Mouse (Mus musculus) olfactory bulb, adult 2 months (tissue): ENCODE data around the gene Zmynd8. TPM values are rescaled to one million over a fixed set of nuclear protein-coding genes. Genes with fewer than 3 reads are reported as not detected.
A peak's percentile ranks its signal among the peaks of the same experiment; 100 is the strongest.

ENCODE experiments used
- H3K27ac ChIP-seq: fragments of 200-500 bp; 2 replicates; pipeline ENCODE4 v1.5.1; 2012; ENCODE audit warnings: low read depth, low read length; ENCODE audit not compliant: insufficient read depth
- H3K4me1 ChIP-seq: fragments of 200-500 bp; 2 replicates; pipeline ENCODE4 v1.6.1; 2012; ENCODE audit warnings: low read length; ENCODE audit not compliant: control insufficient read depth, insufficient read depth
- H3K4me3 ChIP-seq: fragments of 200-500 bp; 2 replicates; pipeline ENCODE4 v1.5.1; 2012; ENCODE audit warnings: mild to moderate bottlenecking, low read depth, low read length, moderate library complexity; ENCODE audit not compliant: insufficient read depth
- CTCF ChIP-seq: fragments of 200-500 bp; IDR thresholded peaks from 2 replicates; pipeline ENCODE4 v1.5.1; 2012; ENCODE audit warnings: low read depth, mild to moderate bottlenecking, low read length, moderate library complexity; ENCODE audit not compliant: insufficient read depth
- POLR2A ChIP-seq: fragments of 200-500 bp; IDR thresholded peaks from 2 replicates; pipeline ENCODE4 v1.6.1; 2012; ENCODE audit warnings: mild to moderate bottlenecking, low read depth, low read length, moderate library complexity; ENCODE audit not compliant: insufficient read depth
- WGBS: fragments of 180-500 bp; shearing (Covaris S2); methylation state at CpG from one replicate; pipeline ENCODE4 v1.1.7; 2018; 5-methylcytosine and 5-hydroxymethylcytosine counted together
- polyA plus RNA-seq: library from polyadenylated mRNA; stranded (reverse); fragments of >200 nt; gene quantifications from 2 replicates; pipeline ENCODE4 v1.2.4, GENCODE M21; 2012; ENCODE audit warnings: low replicate concordance; ENCODE audit not compliant: missing spikeins, insufficient read depth, insufficient read length

The Zmynd8 gene
- polyA plus RNA-seq, 1 experiment: 440 TPM

DNA sequence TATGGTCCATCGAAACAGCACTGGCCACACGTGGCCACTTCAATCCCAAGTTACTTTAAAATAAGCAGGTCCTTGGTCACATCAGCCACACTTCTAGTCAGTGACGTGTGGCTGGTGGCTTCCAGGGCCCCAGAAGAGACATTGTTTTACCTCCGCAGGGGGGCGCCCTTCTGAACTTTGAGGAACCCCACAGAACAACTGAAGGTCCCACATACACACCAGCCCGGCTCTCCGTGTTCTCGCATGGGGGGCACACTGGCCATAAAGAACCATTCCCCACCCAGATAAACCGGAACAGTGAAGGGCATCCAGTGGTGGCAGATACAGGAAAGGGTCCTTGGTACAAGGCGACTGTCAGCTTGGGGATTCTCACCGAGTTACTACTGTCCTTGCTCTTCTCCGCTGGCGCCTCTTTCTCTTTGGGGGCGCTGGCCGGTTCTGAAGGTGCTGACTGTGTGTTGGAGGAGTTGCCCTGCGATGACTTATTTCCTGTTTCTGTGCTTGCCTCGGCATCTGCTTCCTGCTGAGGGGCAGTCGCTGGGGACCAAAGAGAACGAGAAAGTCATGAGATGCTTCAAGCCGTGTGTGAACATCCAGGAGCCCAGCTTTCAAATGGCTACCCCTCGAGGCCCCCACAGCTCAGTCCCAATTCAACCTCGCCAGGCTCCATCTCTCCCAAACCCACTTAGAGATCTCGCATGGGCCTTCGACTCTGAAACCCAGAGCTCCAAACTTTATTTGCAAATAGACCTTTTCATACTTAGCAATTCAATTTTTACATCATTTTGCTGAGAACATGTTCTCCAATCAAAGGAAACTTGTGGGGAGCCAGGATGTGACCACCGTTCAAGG, 106.2 kb downstream of the Zmynd8 start:
- Histone ChIP-seq H3K4me3 (no peak overlapping the region), H3K4me1 (peaks cover 8% of the 10 kb centered on the region), H3K27ac (no peak overlapping the region)
- WGBS: 85% methylated on average over 25 of the region's 25 CpGs
- no peak for TF ChIP-seq POLR2A
- TF ChIP-seq CTCF: no peak

GRCm38 (mm10) chr2:165791657-165792056, 107.2 kb downstream of the Zmynd8 start:
- Histone ChIP-seq H3K4me1 (peaks cover 12% of the 10 kb centered on the region), H3K4me3 (no peak overlapping the region), H3K27ac (no peak overlapping the region)
- WGBS: 57% methylated on average over 9 of the region's 9 CpGs
- TF ChIP-seq POLR2A (no peak), CTCF (peak; percentile 62)

DNA sequence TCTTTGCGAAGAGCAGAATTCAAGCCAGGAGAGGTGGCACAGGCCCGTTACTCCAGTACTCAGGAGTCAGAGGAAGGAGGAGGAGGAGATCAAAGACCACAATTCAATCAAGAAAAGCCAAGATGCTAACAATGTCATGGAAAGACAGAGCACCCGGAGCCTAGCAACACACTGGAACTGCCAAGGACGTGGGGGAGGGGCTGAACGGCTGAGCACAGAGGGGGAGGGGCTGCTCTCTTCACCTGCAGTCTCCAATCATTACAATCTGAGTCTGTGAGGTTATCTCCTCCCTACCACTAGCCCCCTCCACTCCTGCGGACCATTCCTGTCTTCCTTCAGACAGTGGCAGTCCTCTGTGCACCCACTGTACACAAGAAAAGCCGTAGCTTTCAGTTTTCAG, 107.8 kb downstream of the Zmynd8 start:
- H3K27ac ChIP-seq: no peak overlapping the region
- peaks cover 12% of the 10 kb centered on the region for H3K4me1 ChIP-seq
- 52% methylated on average over 7 of the region's 7 CpGs for WGBS
- no peak for TF ChIP-seq CTCF
- TF ChIP-seq POLR2A: no peak
- H3K4me3 ChIP-seq: no peak overlapping the region

DNA sequence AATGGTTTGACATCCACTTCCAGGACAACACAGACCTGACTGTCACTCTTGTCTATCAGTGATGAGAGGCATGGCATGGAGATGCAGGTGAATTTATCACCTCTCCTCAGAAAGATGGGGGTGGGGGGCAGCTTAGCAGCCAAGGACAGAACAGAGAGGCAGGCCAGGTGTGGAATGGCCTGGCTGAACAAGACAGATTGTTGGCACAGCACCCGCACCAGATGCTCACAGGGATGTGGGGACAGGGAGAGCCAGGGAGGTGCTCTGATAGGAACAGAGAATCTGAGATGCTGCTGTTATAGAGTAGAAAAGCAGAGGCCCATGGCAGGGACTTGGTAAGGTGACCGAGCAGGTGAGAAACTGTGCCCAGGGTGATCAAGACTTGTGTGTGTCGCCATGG, 109.1 kb downstream of the Zmynd8 start:
- 92% methylated on average over 3 of the region's 3 CpGs for WGBS
- Histone ChIP-seq H3K27ac (no peak overlapping the region), H3K4me3 (no peak overlapping the region), H3K4me1 (peaks cover 9% of the 10 kb centered on the region)
- TF ChIP-seq CTCF (no peak), POLR2A (no peak)

DNA sequence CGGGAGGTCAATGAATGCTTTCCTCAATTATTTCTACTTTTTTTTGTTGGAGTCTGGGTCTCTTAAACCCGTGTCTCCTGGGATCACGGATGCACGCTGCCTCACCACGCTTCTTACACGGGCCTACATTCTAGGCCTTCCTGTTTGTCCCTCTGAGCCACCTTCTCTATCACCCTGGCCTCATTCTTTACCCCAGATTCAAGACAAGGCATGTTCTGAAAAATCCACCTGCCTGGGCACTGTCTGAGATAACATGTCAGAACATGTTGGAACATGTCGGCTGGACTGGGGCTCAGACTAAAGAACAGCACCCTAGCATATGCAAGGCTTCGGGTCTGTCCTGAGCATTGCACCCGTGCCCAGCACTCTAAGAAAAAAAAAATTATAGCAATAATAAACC, 110.0 kb downstream of the Zmynd8 start:
- no peak overlapping the region for H3K4me3 ChIP-seq
- WGBS: 95% methylated on average over 9 of the region's 9 CpGs
- H3K27ac ChIP-seq: no peak overlapping the region
- H3K4me1 ChIP-seq: peaks cover 9% of the 10 kb centered on the region
- TF ChIP-seq CTCF (no peak), POLR2A (no peak)

DNA sequence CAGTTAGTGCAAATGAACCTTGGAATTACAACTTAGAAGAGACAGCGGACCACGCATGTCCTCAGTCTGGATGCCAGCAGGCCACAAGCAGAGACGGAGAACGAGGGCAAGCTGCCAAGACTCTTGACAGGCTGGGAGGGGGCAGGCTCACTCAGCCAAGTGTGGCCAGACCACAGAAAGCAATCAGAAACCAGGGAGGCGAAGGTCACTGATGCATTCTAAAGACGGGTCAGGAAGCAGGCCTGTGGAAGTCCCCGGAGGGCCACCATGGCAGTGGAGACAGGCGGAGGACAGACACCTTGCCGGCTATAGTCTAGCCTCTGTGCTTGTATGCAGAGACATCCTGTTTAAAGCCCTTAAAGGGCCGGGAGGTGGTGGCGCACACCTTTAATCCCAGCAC, 110.8 kb downstream of the Zmynd8 start:
- no peak overlapping the region for H3K4me3 ChIP-seq
- H3K4me1 ChIP-seq: peaks cover 9% of the 10 kb centered on the region
- 38% methylated on average over 11 of the region's 11 CpGs for WGBS
- TF ChIP-seq POLR2A (no peak), CTCF (no peak)
- H3K27ac ChIP-seq: 0 out of 2 replicates have a peak overlapping the region, but pooled peaks have one; percentile 1

DNA sequence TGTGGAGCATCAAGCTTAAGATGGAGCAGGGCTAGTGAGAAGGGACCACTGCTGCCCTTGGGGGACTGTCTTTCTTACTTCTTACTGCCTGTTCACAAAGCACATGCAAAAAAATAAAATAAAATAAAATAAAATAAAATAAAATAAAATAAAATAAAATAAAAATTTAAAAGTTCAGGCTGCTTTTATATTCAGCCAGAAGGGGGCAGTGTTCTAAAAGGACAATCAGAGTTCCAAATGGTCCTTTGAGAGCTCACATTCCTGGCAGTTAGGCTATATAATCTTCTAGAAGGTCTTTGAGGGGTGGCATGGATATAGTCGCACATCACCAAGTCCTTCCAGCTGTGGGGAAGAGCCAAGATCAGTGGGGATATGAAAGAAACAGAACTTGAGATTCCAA, 112.3 kb downstream of the Zmynd8 start:
- peaks cover 15% of the 10 kb centered on the region for H3K4me1 ChIP-seq
- H3K4me3 ChIP-seq: no peak overlapping the region
- H3K27ac ChIP-seq: no peak overlapping the region
- TF ChIP-seq POLR2A (no peak), CTCF (no peak)
- WGBS: 50% methylated on average over 1 of the region's 1 CpGs

DNA sequence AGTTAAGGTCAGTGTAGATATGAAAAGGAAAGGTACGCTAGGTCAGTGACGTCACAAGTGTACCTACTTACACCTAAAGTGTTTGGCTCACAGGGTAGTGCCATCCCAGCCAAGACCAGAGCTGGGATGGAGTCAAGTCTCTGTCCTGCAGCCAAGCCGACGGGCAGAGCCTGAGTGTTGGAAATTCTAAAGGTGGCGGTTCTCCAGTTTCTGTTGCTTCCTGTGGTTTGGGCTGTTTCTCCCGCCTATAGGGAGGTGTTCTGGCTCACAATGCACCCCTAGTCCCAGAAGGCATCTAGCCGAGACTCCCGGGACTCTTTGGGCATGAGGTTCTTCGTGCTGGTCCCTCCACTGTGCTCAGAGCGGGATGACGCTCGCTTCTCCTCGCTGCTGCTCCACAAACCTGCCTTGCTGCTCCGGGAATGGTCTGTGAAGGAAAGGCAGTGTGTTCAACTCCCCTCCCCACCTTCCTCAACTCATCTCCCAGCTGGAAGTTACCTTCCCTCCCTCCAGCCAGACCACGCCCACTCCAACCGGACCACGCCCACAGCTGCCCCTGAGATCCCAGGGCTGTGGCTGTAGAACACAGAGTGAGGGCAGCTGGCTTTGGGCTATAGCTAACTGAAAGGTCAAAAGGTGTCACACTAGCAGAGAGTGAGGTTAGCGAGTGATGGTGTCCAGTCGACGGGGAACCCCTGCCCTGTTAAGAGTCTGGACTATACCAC, 113.3 kb downstream of the Zmynd8 start:
- H3K4me1 ChIP-seq: peaks cover 15% of the 10 kb centered on the region
- WGBS: 86% methylated on average over 20 of the region's 20 CpGs
- H3K27ac ChIP-seq: no peak overlapping the region
- H3K4me3 ChIP-seq: no peak overlapping the region
- TF ChIP-seq POLR2A (no peak), CTCF (no peak)

DNA sequence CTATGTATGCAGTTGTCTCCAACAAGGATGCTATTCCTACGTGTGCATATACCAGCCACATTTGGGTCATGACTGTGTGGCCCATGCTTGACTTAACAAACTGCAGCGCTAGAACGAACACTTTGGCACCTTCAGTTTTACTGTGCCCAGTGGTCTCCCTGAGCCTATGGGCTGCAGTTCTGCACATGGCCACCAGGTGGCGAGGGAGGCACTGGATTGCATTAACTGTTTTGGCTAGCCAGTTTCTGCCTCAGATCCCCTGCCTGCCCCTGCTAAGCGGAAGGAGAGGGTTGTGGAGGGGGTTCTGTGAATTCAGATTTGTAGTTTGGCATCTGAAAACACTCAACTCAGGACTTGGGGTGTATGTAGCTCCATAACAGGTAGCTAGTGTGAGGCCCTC, 116.5 kb downstream of the Zmynd8 start:
- no peak for TF ChIP-seq POLR2A
- TF ChIP-seq CTCF: peak; percentile 97
- no peak overlapping the region for H3K4me3 ChIP-seq
- 0 out of 2 replicates have a peak overlapping the region, but pooled peaks have one; percentile 5 for H3K27ac ChIP-seq
- H3K4me1 ChIP-seq: peaks cover 6% of the 10 kb centered on the region
- 22% methylated on average over 5 of the region's 5 CpGs for WGBS
